Mouse (Mus musculus): Measurements from ENCODE around the gene Nrg3. TPM values are rescaled to one million over a fixed set of nuclear protein-coding genes. Genes with fewer than 3 reads are reported as not detected.

The Nrg3 gene
- polyA plus RNA-seq, 1 experiment from 2014 or later = 1.3 TPM

DNA sequence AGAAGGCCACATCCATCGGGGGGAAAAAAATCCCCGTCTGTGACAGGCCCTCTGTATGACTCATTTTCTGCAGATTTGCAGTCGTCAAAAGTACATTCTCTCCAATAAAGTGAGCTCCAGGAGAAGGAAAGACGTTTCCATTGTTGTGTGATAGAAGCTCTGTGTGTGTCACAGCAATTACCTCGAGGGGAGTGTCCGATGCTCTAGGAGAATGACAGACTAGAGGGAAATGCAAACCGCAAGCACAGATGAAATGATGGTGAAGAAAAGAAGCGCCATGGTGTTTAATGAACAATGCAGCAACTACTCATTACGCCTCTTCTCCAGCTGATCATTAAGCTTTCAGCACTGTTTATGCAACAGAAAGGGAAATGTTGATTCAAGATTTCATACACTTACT lies 59.6 kb downstream of the Nrg3 start:
- no peak overlapping the region for H3K4me2 ChIP-seq (replicated peaks; ENCODE audit: low read depth, low read length)
- no peaks in the 10 kb centered on the region for H3K4me1 ChIP-seq (ENCODE audit: control insufficient read depth, insufficient read depth, low read length)
- ATAC-seq (ENCODE audit: low FRiP score, low TSS enrichment) = no peak
- no peaks in the 10 kb centered on the region for H3K36me3 ChIP-seq (ENCODE audit: control insufficient read depth, insufficient read depth, low read length)
- no peaks in the 10 kb centered on the region for H3K9me3 ChIP-seq (ENCODE audit: control insufficient read depth, low read length)
- H3K27me3 ChIP-seq (ENCODE audit: control insufficient read depth, insufficient read depth, low read length) = no peaks in the 10 kb centered on the region
- no peak overlapping the region for H3K27ac ChIP-seq (ENCODE audit: low read depth, low read length)
- WGBS = 70% methylated on average over 9 of the region's 9 CpGs
- H3K4me3 ChIP-seq (ENCODE audit: low read length) = no peak overlapping the region
- H3K9ac ChIP-seq (ENCODE audit: low read depth, low read length) = no peak overlapping the region

DNA sequence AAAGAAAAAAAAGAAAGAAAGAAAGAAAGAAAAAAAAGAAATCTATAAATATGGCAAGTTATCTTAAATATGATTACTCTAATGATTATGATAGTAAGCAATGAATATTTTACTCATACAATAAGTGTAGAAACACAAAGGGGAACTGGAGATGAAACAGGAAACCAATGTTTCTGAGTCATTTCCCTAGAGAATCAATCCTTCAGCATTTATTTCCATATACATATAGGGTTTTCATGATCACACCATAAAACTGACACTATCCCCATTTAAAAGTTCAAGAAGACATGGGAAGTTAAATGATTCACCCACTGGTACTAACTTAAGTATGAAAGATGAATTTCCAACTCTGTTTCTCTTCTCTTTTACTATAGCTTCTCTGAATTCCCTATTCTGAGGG lies 86.0 kb downstream of the Nrg3 start:
- no peaks in the 10 kb centered on the region for H3K27me3 ChIP-seq (ENCODE audit: control insufficient read depth, insufficient read depth, low read length)
- H3K4me3 ChIP-seq (ENCODE audit: low read length) = no peak overlapping the region
- no peak overlapping the region for H3K4me2 ChIP-seq (replicated peaks; ENCODE audit: low read depth, low read length)
- H3K4me1 ChIP-seq (ENCODE audit: control insufficient read depth, insufficient read depth, low read length) = no peaks in the 10 kb centered on the region
- H3K36me3 ChIP-seq (ENCODE audit: control insufficient read depth, insufficient read depth, low read length) = no peaks in the 10 kb centered on the region
- H3K27ac ChIP-seq (ENCODE audit: low read depth, low read length) = no peak overlapping the region
- H3K9ac ChIP-seq (ENCODE audit: low read depth, low read length) = no peak overlapping the region
- ATAC-seq (ENCODE audit: low FRiP score, low TSS enrichment) = no peak
- H3K9me3 ChIP-seq (ENCODE audit: control insufficient read depth, low read length) = no peaks in the 10 kb centered on the region

DNA sequence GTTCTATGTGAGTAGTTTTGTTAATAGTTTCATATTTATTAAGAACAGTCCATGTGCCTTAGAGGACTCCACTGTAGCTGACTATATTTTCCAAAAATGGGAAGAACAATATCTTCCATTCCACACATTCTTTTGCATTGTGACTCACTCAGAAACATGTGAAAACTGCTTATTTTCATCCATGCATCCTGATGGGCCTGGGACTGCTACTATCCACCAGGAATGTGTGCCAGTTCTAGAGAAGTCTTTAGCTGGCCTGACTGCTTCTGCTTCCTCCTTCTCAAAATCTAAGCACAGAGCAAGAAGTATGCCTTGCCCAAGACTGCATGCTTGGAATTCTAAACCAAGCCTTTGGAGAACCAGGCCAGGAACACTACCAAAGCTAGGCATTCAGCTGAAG lies 91.6 kb downstream of the Nrg3 start:
- Histone ChIP-seq H3K27me3 (ENCODE audit: control insufficient read depth, insufficient read depth, low read length) (no peaks in the 10 kb centered on the region), H3K9me3 (ENCODE audit: control insufficient read depth, low read length) (no peaks in the 10 kb centered on the region), H3K9ac (ENCODE audit: low read depth, low read length) (no peak overlapping the region), H3K4me3 (ENCODE audit: low read length) (no peak overlapping the region), H3K27ac (ENCODE audit: low read depth, low read length) (no peak overlapping the region), H3K4me2 (replicated peaks; ENCODE audit: low read depth, low read length) (no peak overlapping the region), H3K36me3 (ENCODE audit: control insufficient read depth, insufficient read depth, low read length) (no peaks in the 10 kb centered on the region), H3K4me1 (ENCODE audit: control insufficient read depth, insufficient read depth, low read length) (no peaks in the 10 kb centered on the region)
- ATAC-seq (ENCODE audit: low FRiP score, low TSS enrichment) = no peak

DNA sequence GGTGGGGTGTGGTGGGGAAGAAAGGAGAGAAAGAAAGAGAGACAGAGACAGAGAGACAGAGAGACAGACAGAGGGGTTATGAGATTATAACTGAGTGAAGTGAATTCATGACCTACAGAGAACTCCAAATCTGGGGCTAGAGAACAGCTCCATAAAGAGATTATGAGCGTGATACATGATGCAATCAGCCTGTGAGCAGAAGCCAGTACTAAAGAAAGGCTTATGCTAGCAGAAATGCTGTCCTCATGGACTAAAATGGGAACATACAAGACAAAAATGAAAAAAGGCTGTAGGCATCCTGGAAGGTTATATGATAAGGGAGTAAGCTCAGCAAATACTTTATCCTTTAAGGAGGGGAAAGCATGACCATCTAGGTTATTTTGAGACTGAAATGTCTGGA lies 99.7 kb downstream of the Nrg3 start:
- Histone ChIP-seq H3K4me3 (ENCODE audit: low read length) (no peak overlapping the region), H3K27me3 (ENCODE audit: control insufficient read depth, insufficient read depth, low read length) (no peaks in the 10 kb centered on the region), H3K9me3 (ENCODE audit: control insufficient read depth, low read length) (no peaks in the 10 kb centered on the region), H3K27ac (ENCODE audit: low read depth, low read length) (no peak overlapping the region), H3K4me2 (replicated peaks; ENCODE audit: low read depth, low read length) (no peak overlapping the region), H3K4me1 (ENCODE audit: control insufficient read depth, insufficient read depth, low read length) (no peaks in the 10 kb centered on the region), H3K9ac (ENCODE audit: low read depth, low read length) (no peak overlapping the region), H3K36me3 (ENCODE audit: control insufficient read depth, insufficient read depth, low read length) (no peaks in the 10 kb centered on the region)
- ATAC-seq (ENCODE audit: low FRiP score, low TSS enrichment) = no peak
- WGBS = 88% methylated on average over 1 of the region's 1 CpGs

DNA sequence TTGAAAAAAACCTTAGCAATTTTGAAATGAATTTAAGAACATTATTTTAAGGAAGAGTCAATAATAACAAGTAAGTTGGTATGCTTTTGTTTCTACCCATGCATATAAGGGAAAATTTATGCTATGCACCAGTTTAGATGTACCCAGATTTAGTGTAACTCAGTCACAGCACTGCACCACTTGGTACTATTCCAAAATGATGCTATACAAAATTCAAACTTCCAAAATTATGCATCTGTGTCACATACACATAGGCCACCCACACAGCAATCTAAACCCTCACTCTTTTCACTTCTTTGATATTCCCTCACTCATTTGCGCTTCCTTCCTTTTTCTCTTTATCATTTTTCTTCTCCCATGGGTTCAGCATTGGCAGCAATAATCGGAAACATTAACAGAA lies 116.6 kb downstream of the Nrg3 start:
- Histone ChIP-seq H3K4me3 (ENCODE audit: low read length) (no peak overlapping the region), H3K4me1 (ENCODE audit: control insufficient read depth, insufficient read depth, low read length) (no peaks in the 10 kb centered on the region), H3K9ac (ENCODE audit: low read depth, low read length) (no peak overlapping the region), H3K27me3 (ENCODE audit: control insufficient read depth, insufficient read depth, low read length) (no peaks in the 10 kb centered on the region), H3K9me3 (ENCODE audit: control insufficient read depth, low read length) (no peaks in the 10 kb centered on the region), H3K4me2 (replicated peaks; ENCODE audit: low read depth, low read length) (no peak overlapping the region), H3K36me3 (ENCODE audit: control insufficient read depth, insufficient read depth, low read length) (no peaks in the 10 kb centered on the region), H3K27ac (ENCODE audit: low read depth, low read length) (no peak overlapping the region)
- no peak for ATAC-seq (ENCODE audit: low FRiP score, low TSS enrichment)
- WGBS = 92% methylated on average over 2 of the region's 2 CpGs

DNA sequence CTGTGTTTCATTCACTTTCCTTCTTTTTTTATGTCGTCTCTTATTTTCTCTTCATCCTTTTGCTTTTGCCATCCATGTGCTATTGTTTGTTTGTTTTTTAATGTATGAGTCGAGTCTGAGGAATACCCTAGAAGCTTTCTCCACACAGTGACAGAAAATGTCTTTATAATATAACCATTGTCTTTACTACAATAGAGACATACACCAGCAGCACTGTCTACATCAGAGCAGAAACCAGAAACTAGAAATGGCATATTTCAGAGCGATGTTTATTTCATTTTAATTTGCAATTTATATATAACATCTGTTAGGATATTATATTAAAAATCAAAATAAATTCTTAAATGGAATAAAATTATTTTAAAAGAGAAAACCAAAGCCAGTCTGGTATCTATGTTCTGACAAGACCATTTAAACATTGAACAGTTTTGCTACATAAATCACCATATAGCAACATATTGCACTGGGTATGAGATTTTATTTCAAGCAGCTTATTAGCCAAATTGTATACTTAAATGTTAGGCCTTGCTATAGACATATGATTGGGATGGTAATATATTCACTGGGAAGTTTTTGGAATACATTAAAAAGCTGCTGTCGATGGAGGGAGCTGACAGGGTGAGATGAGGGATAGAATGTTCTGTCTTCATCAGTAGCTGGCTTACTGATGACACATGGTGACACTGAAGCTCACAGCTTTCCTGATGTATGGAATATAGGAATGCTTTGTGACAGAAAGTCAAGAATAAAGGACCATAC lies 120.7 kb downstream of the Nrg3 start:
- Histone ChIP-seq H3K27me3 (ENCODE audit: control insufficient read depth, insufficient read depth, low read length) (no peaks in the 10 kb centered on the region), H3K4me2 (replicated peaks; ENCODE audit: low read depth, low read length) (no peak overlapping the region), H3K9me3 (ENCODE audit: control insufficient read depth, low read length) (no peaks in the 10 kb centered on the region), H3K4me3 (ENCODE audit: low read length) (no peak overlapping the region), H3K4me1 (ENCODE audit: control insufficient read depth, insufficient read depth, low read length) (no peaks in the 10 kb centered on the region), H3K9ac (ENCODE audit: low read depth, low read length) (no peak overlapping the region), H3K36me3 (ENCODE audit: control insufficient read depth, insufficient read depth, low read length) (no peaks in the 10 kb centered on the region), H3K27ac (ENCODE audit: low read depth, low read length) (no peak overlapping the region)
- ATAC-seq (ENCODE audit: low FRiP score, low TSS enrichment) = no peak
- WGBS = 78% methylated on average over 4 of the region's 4 CpGs

DNA sequence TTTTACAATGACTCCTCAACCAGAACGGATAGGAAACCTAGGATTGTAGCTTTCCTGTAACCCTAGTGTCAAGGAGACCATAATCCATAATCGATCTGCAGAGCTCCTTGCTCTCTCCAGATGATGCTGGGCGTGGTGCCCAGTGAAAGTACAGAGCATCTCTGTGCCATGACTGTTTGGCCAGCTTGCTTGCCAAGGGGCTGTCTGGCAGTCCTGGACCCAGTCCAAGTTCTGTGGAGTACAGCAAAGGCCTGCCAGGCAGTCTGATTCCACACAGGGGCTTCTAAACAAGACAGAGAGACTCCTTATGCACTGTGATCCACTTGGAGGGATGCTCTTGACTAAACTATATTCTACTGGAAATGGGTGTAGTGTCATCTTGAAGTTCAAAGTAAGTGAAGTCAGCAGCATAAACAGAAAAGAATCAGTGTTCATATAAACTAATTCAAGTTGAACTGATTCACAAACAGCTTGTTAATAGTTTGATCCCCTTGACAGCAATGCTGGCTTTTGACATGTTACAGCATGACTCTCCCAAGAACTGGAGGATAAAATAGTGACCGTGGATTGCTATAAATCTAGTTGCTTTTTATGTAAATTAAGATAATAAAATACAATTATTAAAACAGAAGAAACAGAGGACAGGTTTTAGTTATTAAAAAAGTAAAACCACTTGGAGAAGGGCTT lies 155.3 kb downstream of the Nrg3 start:
- no peaks in the 10 kb centered on the region for H3K4me1 ChIP-seq (ENCODE audit: control insufficient read depth, insufficient read depth, low read length)
- no peaks in the 10 kb centered on the region for H3K9me3 ChIP-seq (ENCODE audit: control insufficient read depth, low read length)
- no peak overlapping the region for H3K4me2 ChIP-seq (replicated peaks; ENCODE audit: low read depth, low read length)
- H3K36me3 ChIP-seq (ENCODE audit: control insufficient read depth, insufficient read depth, low read length) = no peaks in the 10 kb centered on the region
- no peak overlapping the region for H3K4me3 ChIP-seq (ENCODE audit: low read length)
- no peak overlapping the region for H3K9ac ChIP-seq (ENCODE audit: low read depth, low read length)
- no peak overlapping the region for H3K27ac ChIP-seq (ENCODE audit: low read depth, low read length)
- no peak for ATAC-seq (ENCODE audit: low FRiP score, low TSS enrichment)
- H3K27me3 ChIP-seq (ENCODE audit: control insufficient read depth, insufficient read depth, low read length) = no peaks in the 10 kb centered on the region
- 70% methylated on average over 4 of the region's 4 CpGs for WGBS

DNA sequence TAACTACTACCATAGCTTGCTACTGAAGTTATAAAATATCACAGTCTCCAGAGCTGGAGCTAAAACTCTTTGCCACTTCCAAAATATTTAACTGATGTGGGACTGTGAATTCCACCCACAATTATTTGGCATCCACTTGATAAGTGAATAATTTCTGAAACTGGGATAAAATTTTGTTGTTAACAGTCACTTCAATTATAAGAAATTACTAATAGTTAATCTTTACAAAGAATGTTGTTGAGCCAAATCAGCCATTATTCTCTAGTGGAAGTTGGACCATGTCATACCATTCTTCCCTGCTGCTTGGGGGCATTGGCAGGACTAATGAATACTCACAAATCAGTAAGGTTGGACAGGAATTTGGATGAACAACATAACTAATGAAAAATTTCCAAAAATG lies 158.8 kb downstream of the Nrg3 start:
- Histone ChIP-seq H3K27ac (ENCODE audit: low read depth, low read length) (no peak overlapping the region), H3K36me3 (ENCODE audit: control insufficient read depth, insufficient read depth, low read length) (no peaks in the 10 kb centered on the region), H3K9me3 (ENCODE audit: control insufficient read depth, low read length) (no peaks in the 10 kb centered on the region), H3K27me3 (ENCODE audit: control insufficient read depth, insufficient read depth, low read length) (no peaks in the 10 kb centered on the region), H3K4me1 (ENCODE audit: control insufficient read depth, insufficient read depth, low read length) (no peaks in the 10 kb centered on the region), H3K4me2 (replicated peaks; ENCODE audit: low read depth, low read length) (no peak overlapping the region), H3K4me3 (ENCODE audit: low read length) (no peak overlapping the region), H3K9ac (ENCODE audit: low read depth, low read length) (no peak overlapping the region)
- no peak for ATAC-seq (ENCODE audit: low FRiP score, low TSS enrichment)

DNA sequence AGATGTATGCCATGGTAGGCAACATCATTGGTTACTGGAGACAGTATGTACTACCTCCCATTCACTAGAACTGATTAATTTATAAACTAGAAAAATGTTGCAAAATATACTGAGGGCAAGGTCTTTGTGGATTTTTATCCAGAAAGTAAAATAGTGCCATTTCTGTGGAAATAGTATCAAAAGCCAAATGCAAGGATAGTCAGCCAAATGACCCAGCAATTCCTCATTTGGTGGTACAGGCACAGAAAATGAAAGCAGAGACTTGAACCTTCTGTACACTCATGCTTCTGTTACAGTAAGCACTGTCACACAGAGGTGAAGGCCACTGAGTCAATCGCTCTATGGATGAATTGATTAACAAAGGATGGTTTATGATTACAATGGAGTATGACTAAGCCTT lies 207.8 kb downstream of the Nrg3 start:
- no peaks in the 10 kb centered on the region for H3K27me3 ChIP-seq (ENCODE audit: control insufficient read depth, insufficient read depth, low read length)
- H3K27ac ChIP-seq (ENCODE audit: low read depth, low read length) = no peak overlapping the region
- WGBS = 91% methylated on average over 1 of the region's 1 CpGs
- no peaks in the 10 kb centered on the region for H3K9me3 ChIP-seq (ENCODE audit: control insufficient read depth, low read length)
- no peaks in the 10 kb centered on the region for H3K36me3 ChIP-seq (ENCODE audit: control insufficient read depth, insufficient read depth, low read length)
- H3K4me2 ChIP-seq (replicated peaks; ENCODE audit: low read depth, low read length) = no peak overlapping the region
- no peak for ATAC-seq (ENCODE audit: low FRiP score, low TSS enrichment)
- no peak overlapping the region for H3K9ac ChIP-seq (ENCODE audit: low read depth, low read length)
- no peaks in the 10 kb centered on the region for H3K4me1 ChIP-seq (ENCODE audit: control insufficient read depth, insufficient read depth, low read length)
- H3K4me3 ChIP-seq (ENCODE audit: low read length) = no peak overlapping the region

Data from kidney, embryonic 14.5 days (tissue).